Mouse (Mus musculus) lung, embryonic 14.5 days (tissue): Measurements from ENCODE around the gene Serpinf2. TPM values are rescaled to one million over a fixed set of nuclear protein-coding genes. Genes with fewer than 3 reads are reported as not detected.

ENCODE experiments used
- ATAC-seq: fragments of 200-750 bp; cut with Nextera tagmentation; 2 replicates; pipeline ENCODE4 v1.8.0; 2017; ENCODE audit warnings: mild to moderate bottlenecking, moderate TSS enrichment, moderate library complexity; ENCODE audit not compliant: insufficient read depth
- DNase-seq: peaks from one replicate; pipeline ENCODE4 v3.0.0-alpha.2; 2015
- H3K27ac ChIP-seq: fragments of 300-500 bp; sonication (generic); 2 replicates; pipeline ENCODE4 v1.5.1; 2014; ENCODE audit warnings: low read depth, mild to moderate bottlenecking, moderate library complexity
- H3K27me3 ChIP-seq: fragments of 300-500 bp; sonication (generic); 2 replicates; pipeline ENCODE4 v1.6.1; 2014; ENCODE audit warnings: low read length, control low read depth; ENCODE audit not compliant: insufficient read depth
- H3K36me3 ChIP-seq: fragments of 300-500 bp; sonication (generic); 2 replicates; pipeline ENCODE4 v1.6.1; 2014; ENCODE audit warnings: control low read depth; ENCODE audit not compliant: insufficient read depth
- H3K4me1 ChIP-seq: fragments of 300-500 bp; sonication (generic); 2 replicates; pipeline ENCODE4 v1.6.1; 2014; ENCODE audit warnings: antibody characterized with exemption, control low read depth; ENCODE audit not compliant: insufficient read depth
- H3K4me2 ChIP-seq: fragments of 300-500 bp; sonication (generic); 2 replicates; pipeline ENCODE4 v1.6.1; 2014; ENCODE audit warnings: mild to moderate bottlenecking
- H3K4me3 ChIP-seq: fragments of 300-500 bp; sonication (generic); 2 replicates; pipeline ENCODE4 v1.5.1; 2014; ENCODE audit warnings: low read depth, low read length
- H3K9ac ChIP-seq: fragments of 300-500 bp; sonication (generic); 2 replicates; pipeline ENCODE4 v1.6.1; 2014
- H3K9me3 ChIP-seq: fragments of 300-500 bp; sonication (generic); 2 replicates; pipeline ENCODE4 v1.6.1; 2016; ENCODE audit warnings: low read depth, low read length, control low read depth
- CTCF ChIP-seq: IDR thresholded peaks from 2 replicates; pipeline ENCODE4 v1.5.1; 2016; ENCODE audit warnings: antibody characterized with exemption, low read depth
- WGBS: fragments of 180-500 bp; shearing (Covaris S2); extraction: QIAGEN DNeasy Blood & Tissue Kit; methylation state at CpG from one replicate; pipeline ENCODE4 v1.1.7; 2014; 5-methylcytosine and 5-hydroxymethylcytosine counted together
- polyA plus RNA-seq: library from polyadenylated mRNA; unstranded; fragments of >200 nt; fragmentation: Nextera tagmentation; extraction: Ambion mirVana; gene quantifications from 2 replicates; pipeline ENCODE4 v1.2.1, GENCODE M21; 2014

The Serpinf2 gene
- polyA plus RNA-seq, 1 experiment from 2014 or later: 0.24 TPM

- Histone ChIP-seq H3K4me2 (peak overlapping the region; percentile 59), H3K4me1 (no peaks in the 10 kb centered on the region; the same call in 1 of the 2 replicates), H3K36me3 (no peaks in the 10 kb centered on the region), H3K9ac (peak overlapping the region; percentile 43), H3K4me3 (peak overlapping the region; percentile 34), H3K9me3 (no peaks in the 10 kb centered on the region), H3K27me3 (no peaks in the 10 kb centered on the region), H3K27ac (no peak overlapping the region)
- DNase-seq: peak; percentile 13
- WGBS: 47% methylated on average over 6 of the region's 6 CpGs
- peak; percentile 38; the same call in 1 of the 2 replicates for ATAC-seq
- no peak for TF ChIP-seq CTCF
Observed at GRCm38 (mm10) chr11:75421375-75422012, 17.9 kb downstream of the Serpinf2 start.

- DNase-seq (no peak), ATAC-seq (no peak)
- H3K4me2 ChIP-seq: peak overlapping the region; percentile 59; the same call in 1 of the 2 replicates
- H3K9ac ChIP-seq: no peak overlapping the region
- H3K27me3 ChIP-seq: no peaks in the 10 kb centered on the region
- H3K4me3 ChIP-seq: no peak overlapping the region
- no peak for TF ChIP-seq CTCF
- H3K36me3 ChIP-seq: no peaks in the 10 kb centered on the region
- no peak overlapping the region for H3K27ac ChIP-seq
- no peaks in the 10 kb centered on the region for H3K9me3 ChIP-seq
- 59% methylated on average over 5 of the region's 5 CpGs for WGBS
- H3K4me1 ChIP-seq: no peaks in the 10 kb centered on the region; the same call in 1 of the 2 replicates
Observed at GRCm38 (mm10) chr11:75420810-75421374, 18.5 kb downstream of the Serpinf2 start.

- ATAC-seq (no peak), DNase-seq (no peak)
- H3K36me3 ChIP-seq: no peaks in the 10 kb centered on the region
- H3K27me3 ChIP-seq: no peaks in the 10 kb centered on the region
- no peaks in the 10 kb centered on the region; the same call in 1 of the 2 replicates for H3K4me1 ChIP-seq
- no peak overlapping the region for H3K4me3 ChIP-seq
- WGBS: 78% methylated on average over 7 of the region's 7 CpGs
- no peak overlapping the region for H3K9ac ChIP-seq
- no peak overlapping the region for H3K27ac ChIP-seq
- no peaks in the 10 kb centered on the region for H3K9me3 ChIP-seq
- TF ChIP-seq CTCF: no peak
- no peak overlapping the region for H3K4me2 ChIP-seq
Observed at GRCm38 (mm10) chr11:75420037-75420436, 19.4 kb downstream of the Serpinf2 start.

- H3K4me2 ChIP-seq: no peak overlapping the region
- H3K36me3 ChIP-seq: no peaks in the 10 kb centered on the region
- H3K4me1 ChIP-seq: no peaks in the 10 kb centered on the region
- H3K4me3 ChIP-seq: no peak overlapping the region
- no peaks in the 10 kb centered on the region for H3K27me3 ChIP-seq
- TF ChIP-seq CTCF: no peak
- no peak overlapping the region for H3K9ac ChIP-seq
- no peaks in the 10 kb centered on the region for H3K9me3 ChIP-seq
- DNase-seq: no peak
- WGBS: 65% methylated on average over 13 of the region's 13 CpGs
- ATAC-seq: no peak
- H3K27ac ChIP-seq: no peak overlapping the region
Observed at GRCm38 (mm10) chr11:75415994-75416393, 23.4 kb downstream of the Serpinf2 start.

GRCm38 (mm10) chr11:75415096-75415495 lies 24.3 kb downstream of the Serpinf2 start:
- 51% methylated on average over 7 of the region's 7 CpGs for WGBS
- Histone ChIP-seq H3K4me3 (no peak overlapping the region), H3K27me3 (no peaks in the 10 kb centered on the region), H3K27ac (no peak overlapping the region), H3K9me3 (no peaks in the 10 kb centered on the region), H3K4me1 (no peaks in the 10 kb centered on the region), H3K9ac (no peak overlapping the region), H3K36me3 (no peaks in the 10 kb centered on the region), H3K4me2 (no peak overlapping the region)
- ATAC-seq (no peak), DNase-seq (peak; percentile 17)
- no peak for TF ChIP-seq CTCF

- Histone ChIP-seq H3K4me1 (no peaks in the 10 kb centered on the region), H3K36me3 (peaks cover 2% of the 10 kb centered on the region; the same call in 1 of the 2 replicates), H3K9ac (no peak overlapping the region), H3K27ac (no peak overlapping the region), H3K27me3 (no peaks in the 10 kb centered on the region), H3K4me3 (no peak overlapping the region), H3K4me2 (no peak overlapping the region), H3K9me3 (no peaks in the 10 kb centered on the region)
- no peak for TF ChIP-seq CTCF
- WGBS: 80% methylated on average over 7 of the region's 7 CpGs
- ATAC-seq (no peak), DNase-seq (no peak)
Observed at GRCm38 (mm10) chr11:75410591-75410990, 28.8 kb downstream of the Serpinf2 start.

- no peak overlapping the region for H3K9ac ChIP-seq
- ATAC-seq (no peak), DNase-seq (no peak)
- no peak overlapping the region for H3K27ac ChIP-seq
- H3K9me3 ChIP-seq: no peaks in the 10 kb centered on the region
- H3K27me3 ChIP-seq: no peaks in the 10 kb centered on the region
- H3K4me3 ChIP-seq: no peak overlapping the region
- WGBS: 65% methylated on average over 17 of the region's 17 CpGs
- TF ChIP-seq CTCF: no peak
- H3K4me2 ChIP-seq: no peak overlapping the region
- peaks cover 3% of the 10 kb centered on the region; the same call in 1 of the 2 replicates for H3K36me3 ChIP-seq
- no peaks in the 10 kb centered on the region for H3K4me1 ChIP-seq
Observed at GRCm38 (mm10) chr11:75409679-75410575, 29.5 kb downstream of the Serpinf2 start.
